Mouse (Mus musculus): ENCODE results near the gene Hmgcl. TPM values are rescaled to one million over a fixed set of nuclear protein-coding genes. Genes with fewer than 3 reads are reported as not detected.
A peak's percentile ranks its signal among the peaks of the same experiment; 100 is the strongest.

Hmgcl gene
- total and polyA plus RNA-seq, 2 experiments, result 187 to 266 TPM

DNA sequence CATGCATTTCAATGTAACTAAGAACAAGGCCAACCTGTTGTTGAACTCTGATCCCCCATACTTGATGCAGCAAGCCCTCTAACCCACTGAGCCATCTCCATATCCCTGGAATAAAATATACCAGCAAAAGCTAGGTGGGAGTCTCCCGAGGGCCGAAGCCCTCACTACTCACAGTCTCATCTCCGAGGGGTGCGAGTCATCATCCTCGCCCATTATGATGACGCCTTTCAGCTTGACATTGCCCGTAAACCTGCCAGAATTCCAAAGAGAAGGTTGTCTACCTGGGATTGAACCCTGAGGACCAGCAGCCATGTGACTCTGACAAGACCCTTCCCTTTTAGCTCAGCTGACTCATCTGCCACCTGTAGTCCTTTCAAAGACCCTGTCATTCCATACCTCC, 39.5 kb downstream of the Hmgcl start:
- 91% methylated on average over 7 of the region's 7 CpGs for WGBS
- no peak for DNase-seq (ENCODE audit: extremely low read depth, low read depth, low spot score)
- H3K27ac ChIP-seq (replicated peaks; ENCODE audit: insufficient read depth, low read depth, low read length), result no peak overlapping the region
- H3K4me3 ChIP-seq (ENCODE audit: insufficient read depth, low read depth, low read length), result no peak overlapping the region
- H3K27me3 ChIP-seq (ENCODE audit: control insufficient read depth, insufficient read depth, low read length), result no peaks in the 10 kb centered on the region
- H3K36me3 ChIP-seq (ENCODE audit: control insufficient read depth, insufficient read depth, low read length), result no peaks in the 10 kb centered on the region; the same call in 1 of the 2 replicates
- peaks cover 9% of the 10 kb centered on the region for H3K4me1 ChIP-seq (ENCODE audit: control insufficient read depth, insufficient read depth, low read length)
- TF ChIP-seq POLR2A (IDR thresholded peaks at IDR 0.05; ENCODE audit: extremely low read depth, insufficient read depth, low read length) (no peak), CTCF (IDR thresholded peaks at IDR 0.05; ENCODE audit: low read depth, low read length) (no peak)
- H3K79me2 ChIP-seq (ENCODE audit: control insufficient read depth, insufficient read depth, low read length), result peaks cover 8% of the 10 kb centered on the region; the same call in 1 of the 2 replicates
- H3K9ac ChIP-seq (ENCODE audit: low read depth, low read length), result no peak overlapping the region

DNA sequence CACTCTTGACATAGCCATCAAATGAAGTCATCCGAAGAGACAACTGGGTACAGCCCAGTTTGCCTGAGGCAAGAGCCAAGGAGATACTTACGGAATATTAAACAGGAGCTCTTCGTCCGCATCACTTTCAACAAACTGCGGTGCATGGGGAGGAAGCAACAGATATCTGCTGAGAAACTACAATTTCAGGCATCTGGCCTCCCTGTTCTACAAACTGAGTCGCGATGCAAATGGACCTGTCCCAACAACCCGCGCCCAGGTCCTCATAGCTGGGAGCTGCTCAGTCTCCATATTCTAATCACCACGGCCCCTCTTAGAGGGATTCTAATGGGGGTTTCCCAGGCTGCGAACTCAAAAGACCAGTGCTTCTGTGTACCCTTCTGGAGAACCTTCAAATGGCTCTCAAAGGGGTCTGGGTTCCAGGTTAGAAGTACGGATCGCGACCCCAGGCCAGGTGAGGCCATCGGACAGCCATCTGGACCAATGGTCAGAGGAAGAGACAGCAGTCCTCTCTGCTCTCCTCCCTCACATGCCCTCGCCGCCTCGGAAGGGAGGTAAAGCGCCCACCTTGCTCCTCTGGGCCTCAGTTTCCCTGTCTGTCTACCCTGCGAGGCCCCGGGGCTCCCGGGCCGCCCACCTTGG, 40.2 kb downstream of the Hmgcl start:
- no peak for DNase-seq (ENCODE audit: extremely low read depth, low read depth, low spot score)
- Histone ChIP-seq H3K9ac (ENCODE audit: low read depth, low read length) (peak overlapping the region; percentile 93), H3K27me3 (ENCODE audit: control insufficient read depth, insufficient read depth, low read length) (no peaks in the 10 kb centered on the region), H3K27ac (replicated peaks; ENCODE audit: insufficient read depth, low read depth, low read length) (peak overlapping the region; percentile 54), H3K79me2 (ENCODE audit: control insufficient read depth, insufficient read depth, low read length) (peaks cover 8% of the 10 kb centered on the region; the same call in 1 of the 2 replicates), H3K36me3 (ENCODE audit: control insufficient read depth, insufficient read depth, low read length) (no peaks in the 10 kb centered on the region; the same call in 1 of the 2 replicates), H3K4me3 (ENCODE audit: insufficient read depth, low read depth, low read length) (peak overlapping the region; percentile 55), H3K4me1 (ENCODE audit: control insufficient read depth, insufficient read depth, low read length) (peaks cover 9% of the 10 kb centered on the region)
- 6% methylated on average over 23 of the region's 23 CpGs for WGBS
- TF ChIP-seq CTCF (IDR thresholded peaks at IDR 0.05; ENCODE audit: low read depth, low read length) (no peak), POLR2A (IDR thresholded peaks at IDR 0.05; ENCODE audit: extremely low read depth, insufficient read depth, low read length) (no peak)

- peak; percentile 69 for DNase-seq (ENCODE audit: extremely low read depth, low read depth, low spot score)
- TF ChIP-seq CTCF (IDR thresholded peaks at IDR 0.05; ENCODE audit: low read depth, low read length) (peak; percentile 47; the same call in 1 of the 2 replicates), POLR2A (IDR thresholded peaks at IDR 0.05; ENCODE audit: extremely low read depth, insufficient read depth, low read length) (peak; percentile 85)
- WGBS, result under 1% methylated on average over 77 of the region's 81 CpGs
- Histone ChIP-seq H3K79me2 (ENCODE audit: control insufficient read depth, insufficient read depth, low read length) (peaks cover 8% of the 10 kb centered on the region; the same call in 1 of the 2 replicates), H3K4me1 (ENCODE audit: control insufficient read depth, insufficient read depth, low read length) (peaks cover 9% of the 10 kb centered on the region), H3K36me3 (ENCODE audit: control insufficient read depth, insufficient read depth, low read length) (no peaks in the 10 kb centered on the region; the same call in 1 of the 2 replicates), H3K9ac (ENCODE audit: low read depth, low read length) (peak within 1 kb of the TSS; percentile 93), H3K4me3 (ENCODE audit: insufficient read depth, low read depth, low read length) (peak within 1 kb of the TSS; percentile 55), H3K27ac (replicated peaks; ENCODE audit: insufficient read depth, low read depth, low read length) (peak within 1 kb of the TSS; percentile 69), H3K27me3 (ENCODE audit: control insufficient read depth, insufficient read depth, low read length) (no peaks in the 10 kb centered on the region)
Measured at GRCm38 (mm10) chr4:135986943-135987710, 40.9 kb downstream of the Hmgcl start, which contains the start of gene Pithd1. TSS of gene Pithd1 (minus strand) at chr4:135987264.

GRCm38 (mm10) chr4:135987714-135988113, 41.5 kb downstream of the Hmgcl start:
- Histone ChIP-seq H3K36me3 (ENCODE audit: control insufficient read depth, insufficient read depth, low read length) (no peaks in the 10 kb centered on the region; the same call in 1 of the 2 replicates), H3K4me3 (ENCODE audit: insufficient read depth, low read depth, low read length) (peak overlapping the region; percentile 55; the same call in 1 of the 2 replicates), H3K27ac (replicated peaks; ENCODE audit: insufficient read depth, low read depth, low read length) (no peak overlapping the region), H3K79me2 (ENCODE audit: control insufficient read depth, insufficient read depth, low read length) (peaks cover 8% of the 10 kb centered on the region; the same call in 1 of the 2 replicates), H3K4me1 (ENCODE audit: control insufficient read depth, insufficient read depth, low read length) (peaks cover 9% of the 10 kb centered on the region), H3K27me3 (ENCODE audit: control insufficient read depth, insufficient read depth, low read length) (no peaks in the 10 kb centered on the region), H3K9ac (ENCODE audit: low read depth, low read length) (no peak overlapping the region)
- TF ChIP-seq POLR2A (IDR thresholded peaks at IDR 0.05; ENCODE audit: extremely low read depth, insufficient read depth, low read length), result no peak
- TF ChIP-seq CTCF (IDR thresholded peaks at IDR 0.05; ENCODE audit: low read depth, low read length), result no peak
- 63% methylated on average over 9 of the region's 9 CpGs for WGBS
- DNase-seq (ENCODE audit: extremely low read depth, low read depth, low spot score), result no peak

GRCm38 (mm10) chr4:135993941-135994340, 47.7 kb downstream of the Hmgcl start:
- Histone ChIP-seq H3K27ac (replicated peaks; ENCODE audit: insufficient read depth, low read depth, low read length) (peak overlapping the region; percentile 88), H3K4me1 (ENCODE audit: control insufficient read depth, insufficient read depth, low read length) (peaks cover 9% of the 10 kb centered on the region; the same call in 1 of the 2 replicates), H3K9ac (ENCODE audit: low read depth, low read length) (no peak overlapping the region), H3K79me2 (ENCODE audit: control insufficient read depth, insufficient read depth, low read length) (no peaks in the 10 kb centered on the region), H3K4me3 (ENCODE audit: insufficient read depth, low read depth, low read length) (no peak overlapping the region), H3K27me3 (ENCODE audit: control insufficient read depth, insufficient read depth, low read length) (no peaks in the 10 kb centered on the region), H3K36me3 (ENCODE audit: control insufficient read depth, insufficient read depth, low read length) (no peaks in the 10 kb centered on the region)
- WGBS, result 38% methylated on average over 6 of the region's 6 CpGs
- peak; percentile 90 for DNase-seq (ENCODE audit: extremely low read depth, low read depth, low spot score)
- no peak for TF ChIP-seq POLR2A (IDR thresholded peaks at IDR 0.05; ENCODE audit: extremely low read depth, insufficient read depth, low read length)
- no peak for TF ChIP-seq CTCF (IDR thresholded peaks at IDR 0.05; ENCODE audit: low read depth, low read length)

All from liver, adult 2 months (tissue).